Mouse (Mus musculus) natural killer cell, adult 2 months (primary cell): ENCODE data around the gene Tbc1d9b.

Experiments used
- DNase-seq, 2 experiments: peaks; one replicate each; pipeline ENCODE4 v3.0.0; 2022; ENCODE audit warnings: low spot score in 2 of 2

Gene Tbc1d9b

GRCm38 (mm10) chr11:50176351-50176750 is 45.2 kb downstream of the Tbc1d9b start:
- no peak for DNase-seq

- DNase-seq = no peak
Measured at GRCm38 (mm10) chr11:50177111-50177510, 45.9 kb downstream of the Tbc1d9b start.

- no peak for DNase-seq
Measured at GRCm38 (mm10) chr11:50178532-50179488, 47.6 kb downstream of the Tbc1d9b start.

GRCm38 (mm10) chr11:50180478-50181231 is 49.5 kb downstream of the Tbc1d9b start:
- DNase-seq = no peak

GRCm38 (mm10) chr11:50182702-50183101 is 51.5 kb downstream of the Tbc1d9b start:
- DNase-seq = no peak

- no peak for DNase-seq
Measured at GRCm38 (mm10) chr11:50184788-50185187, 53.6 kb downstream of the Tbc1d9b start.

GRCm38 (mm10) chr11:50188682-50189081 is 57.5 kb downstream of the Tbc1d9b start:
- DNase-seq = no peak

GRCm38 (mm10) chr11:50190362-50190761 is 59.2 kb downstream of the Tbc1d9b start:
- DNase-seq = no peak

GRCm38 (mm10) chr11:50192278-50192677 is 61.1 kb downstream of the Tbc1d9b start:
- no peak for DNase-seq

- DNase-seq = no peak
Measured at GRCm38 (mm10) chr11:50194070-50194469, 62.9 kb downstream of the Tbc1d9b start.

GRCm38 (mm10) chr11:50194793-50195192 is 63.6 kb downstream of the Tbc1d9b start:
- DNase-seq = no peak

GRCm38 (mm10) chr11:50197500-50197899 is 66.3 kb downstream of the Tbc1d9b start:
- peak in 1 of 2 experiments; percentile 21 for DNase-seq

- DNase-seq = no peak
Measured at GRCm38 (mm10) chr11:50198219-50198846, 67.1 kb downstream of the Tbc1d9b start.

GRCm38 (mm10) chr11:50198916-50199315 is 67.7 kb downstream of the Tbc1d9b start:
- peak in 1 of 2 experiments; percentile 49 for DNase-seq

GRCm38 (mm10) chr11:50200613-50201012 is 69.4 kb downstream of the Tbc1d9b start:
- peak in 1 of 2 experiments; percentile 26 for DNase-seq

- DNase-seq = peak in 1 of 2 experiments; percentile 35
Measured at GRCm38 (mm10) chr11:50201590-50201989, 70.4 kb downstream of the Tbc1d9b start.

GRCm38 (mm10) chr11:50203302-50203827 is 72.2 kb downstream of the Tbc1d9b start:
- DNase-seq = peak in 1 of 2 experiments; percentile 18

- no peak for DNase-seq
Measured at GRCm38 (mm10) chr11:50205434-50205833, 74.2 kb downstream of the Tbc1d9b start.

GRCm38 (mm10) chr11:50206037-50206436 is 74.8 kb downstream of the Tbc1d9b start:
- peak in 1 of 2 experiments; percentile 16 for DNase-seq

- DNase-seq = no peak
Measured at GRCm38 (mm10) chr11:50207344-50207743, 76.1 kb downstream of the Tbc1d9b start.

GRCm38 (mm10) chr11:50208039-50208438 is 76.8 kb downstream of the Tbc1d9b start:
- peak in 1 of 2 experiments; percentile 11 for DNase-seq

GRCm38 (mm10) chr11:50210101-50210504 is 78.9 kb downstream of the Tbc1d9b start:
- peak; percentile 89 to 92 for DNase-seq
